In genomic region chr2:49358839-49359520, GRCm38 (mm10) we compare ENCODE assay signal across 10 mouse cellular contexts.
A peak's percentile ranks its signal among the peaks of the same experiment; 100 is the strongest.
DNase-seq lines count a peak whose midpoint lies in the region; ATAC-seq and TF ChIP-seq lines count a peak whose summit lies in the region.
"Had no signal": no experiment of that assay in that cellular context is flagged by ENCODE, and none has a peak within 500 bp of the region (broad histone marks: within the 10 kb centered on the region; RNA-seq: fewer than 3 reads in every experiment).

No protein-coding gene starts in this region.

- no peak overlapping the region for H3K4me3 ChIP-seq in forebrain, postnatal 0 days (ENCODE audit: low read depth, low read length)
- H3K4me3 ChIP-seq in forebrain, embryonic 12.5 days (replicated peaks): no peak overlapping the region
- no peak overlapping the region for H3K4me3 ChIP-seq in embryonic facial prominence, embryonic 10.5 days
- no peak overlapping the region for H3K4me3 ChIP-seq in lung, embryonic 14.5 days (ENCODE audit: low read depth, low read length)
- H3K4me3 ChIP-seq: myocyte had no signal

- WGBS in forebrain, postnatal 0 days: 67% methylated on average over 4 of the region's 4 CpGs
- WGBS in forebrain, embryonic 12.5 days: 72% methylated on average over 4 of the region's 4 CpGs
- WGBS in embryonic facial prominence, embryonic 10.5 days: 65% methylated on average over 4 of the region's 4 CpGs
- WGBS in lung, embryonic 14.5 days: 70% methylated on average over 4 of the region's 4 CpGs

- peak; percentile 10 for DNase-seq in forebrain, postnatal 0 days
- peak; percentile 73 for DNase-seq in 416B (ENCODE audit: low read depth)
- peak; percentile 20 for DNase-seq in adrenal gland, postnatal 25 days
- DNase-seq in embryonic facial prominence, embryonic 10.5 days (ENCODE audit: low spot score): peak; percentile 50
- DNase-seq in kidney, adult 11 months: peak; percentile 60
- DNase-seq in lung, embryonic 14.5 days: peak; percentile 76
- DNase-seq in splenic B cell, adult 2 months (ENCODE audit: low read depth, low spot score): peak; percentile 78

- H3K9me3 ChIP-seq in forebrain, postnatal 0 days (ENCODE audit: low read length): no peaks in the 10 kb centered on the region
- H3K9me3 ChIP-seq in forebrain, embryonic 12.5 days: no peaks in the 10 kb centered on the region
- H3K9me3 ChIP-seq in embryonic facial prominence, embryonic 10.5 days: no peaks in the 10 kb centered on the region
- no peaks in the 10 kb centered on the region for H3K9me3 ChIP-seq in lung, embryonic 14.5 days (ENCODE audit: low read depth, low read length)
- H3K9me3 ChIP-seq: G1E had no signal

- no peaks in the 10 kb centered on the region for H3K27me3 ChIP-seq in forebrain, postnatal 0 days (ENCODE audit: insufficient read depth, low read length)
- H3K27me3 ChIP-seq in forebrain, embryonic 12.5 days: no peaks in the 10 kb centered on the region
- H3K27me3 ChIP-seq in embryonic facial prominence, embryonic 10.5 days (replicated peaks; ENCODE audit: low read depth, poor library complexity, severe bottlenecking): no peaks in the 10 kb centered on the region
- no peaks in the 10 kb centered on the region for H3K27me3 ChIP-seq in lung, embryonic 14.5 days (ENCODE audit: insufficient read depth, low read length)
- H3K27me3 ChIP-seq in splenic B cell, adult 2 months (ENCODE audit: control insufficient read depth, insufficient read depth, low read length, poor library complexity, severe bottlenecking): no peaks in the 10 kb centered on the region; the same call in 1 of the 2 replicates

- no peaks in the 10 kb centered on the region for H3K4me1 ChIP-seq in forebrain, postnatal 0 days (ENCODE audit: insufficient read depth)
- no peaks in the 10 kb centered on the region for H3K4me1 ChIP-seq in forebrain, embryonic 12.5 days
- peaks cover 11% of the 10 kb centered on the region for H3K4me1 ChIP-seq in embryonic facial prominence, embryonic 10.5 days
- no peaks in the 10 kb centered on the region for H3K4me1 ChIP-seq in lung, embryonic 14.5 days (ENCODE audit: insufficient read depth)

- no peak overlapping the region for H3K27ac ChIP-seq in forebrain, postnatal 0 days (ENCODE audit: low read depth, low read length)
- no peak overlapping the region for H3K27ac ChIP-seq in forebrain, embryonic 12.5 days
- no peak overlapping the region for H3K27ac ChIP-seq in embryonic facial prominence, embryonic 10.5 days (replicated peaks)
- no peak overlapping the region for H3K27ac ChIP-seq in lung, embryonic 14.5 days (ENCODE audit: low read depth)

- ATAC-seq in forebrain, postnatal 0 days: no peak
- no peak for ATAC-seq in forebrain, embryonic 12.5 days (ENCODE audit: low FRiP score)
- peak; percentile 44 for ATAC-seq in lung, embryonic 14.5 days (ENCODE audit: insufficient read depth)

- TF ChIP-seq CTCF in forebrain, postnatal 0 days (IDR thresholded peaks at IDR 0.05; ENCODE audit: low read depth): peak; percentile 48
- TF ChIP-seq CTCF in lung, embryonic 14.5 days (IDR thresholded peaks at IDR 0.05; ENCODE audit: low read depth): peak; percentile 68

- H3K36me3 ChIP-seq in forebrain, postnatal 0 days (ENCODE audit: insufficient read depth): no peaks in the 10 kb centered on the region
- no peaks in the 10 kb centered on the region for H3K36me3 ChIP-seq in forebrain, embryonic 12.5 days (replicated peaks)
- no peaks in the 10 kb centered on the region for H3K36me3 ChIP-seq in embryonic facial prominence, embryonic 10.5 days (replicated peaks)
- no peaks in the 10 kb centered on the region for H3K36me3 ChIP-seq in lung, embryonic 14.5 days (ENCODE audit: insufficient read depth)
- H3K36me3 ChIP-seq in splenic B cell, adult 2 months (ENCODE audit: control insufficient read depth, insufficient read depth, low read length, poor library complexity, severe bottlenecking): no peaks in the 10 kb centered on the region
- H3K36me3 ChIP-seq: G1E had no signal

- H3K4me2 ChIP-seq in forebrain, postnatal 0 days (ENCODE audit: low read depth): no peak overlapping the region
- no peak overlapping the region for H3K4me2 ChIP-seq in forebrain, embryonic 12.5 days
- no peak overlapping the region for H3K4me2 ChIP-seq in lung, embryonic 14.5 days

- H3K9ac ChIP-seq in forebrain, postnatal 0 days: no peak overlapping the region
- H3K9ac ChIP-seq in forebrain, embryonic 12.5 days: no peak overlapping the region
- no peak overlapping the region for H3K9ac ChIP-seq in lung, embryonic 14.5 days

Comparison
In these comparisons a context has a peak if more than half of its experiments do, and no peak if none do; other contexts are left out.
1. DNase-seq: peak in every context shown above with its lines; median percentile 78 in splenic B cell, adult 2 months; 76 in lung, embryonic 14.5 days; 73 in 416B; 60 in kidney, adult 11 months; 50 in embryonic facial prominence, embryonic 10.5 days; 20 in adrenal gland, postnatal 25 days; 10 in forebrain, postnatal 0 days.